Mouse (Mus musculus): ENCODE measurements at regions not wholly inside any gene's neighbourhood (a gene's known extent, or its start where the extent isn't known, plus 50 kb on each side); places are given as distances from the start of the nearest gene placed in this dataset.

- H3K4me2 ChIP-seq: no peak overlapping the region
- H3K9ac ChIP-seq: no peak overlapping the region
- ATAC-seq (ENCODE audit: insufficient number of reproducible peaks, insufficient read depth, low FRiP score, low TSS enrichment, low read depth): no peak
- whole genome bisulfite sequencing: 85% methylated on average over 6 of the region's 6 CpGs
- H3K4me3 ChIP-seq: no peak overlapping the region
- H3K4me1 ChIP-seq: peaks cover 3% of the 10 kb centered on the region; the same call in 1 of the 2 replicates
- H3K9me3 ChIP-seq: no peaks in the 10 kb centered on the region
- H3K27me3 ChIP-seq: no peaks in the 10 kb centered on the region
- H3K27ac ChIP-seq: no peak overlapping the region
- no peaks in the 10 kb centered on the region for H3K36me3 ChIP-seq
Observed at GRCm38 (mm10) chr16:30687225-30687624, 87.7 kb downstream of the Fam43a start.

- H3K27ac ChIP-seq: no peak overlapping the region
Observed at GRCm38 (mm10) chr16:30687682-30688081, 88.2 kb downstream of the Fam43a start.

GRCm38 (mm10) chr16:30690531-30690930 is 91.0 kb downstream of the Fam43a start:
- no peak for ATAC-seq (ENCODE audit: insufficient number of reproducible peaks, insufficient read depth, low FRiP score, low TSS enrichment, low read depth)
- peaks cover 15% of the 10 kb centered on the region for H3K4me1 ChIP-seq
- 83% methylated on average over 4 of the region's 4 CpGs for WGBS
- H3K36me3 ChIP-seq: no peaks in the 10 kb centered on the region
- H3K4me2 ChIP-seq: no peak overlapping the region
- no peak overlapping the region for H3K9ac ChIP-seq
- no peak overlapping the region for H3K4me3 ChIP-seq
- no peak overlapping the region for H3K27ac ChIP-seq
- no peaks in the 10 kb centered on the region for H3K27me3 ChIP-seq
- no peaks in the 10 kb centered on the region for H3K9me3 ChIP-seq

More at GRCm38 (mm10) chr16:30687682-30688081, 88.2 kb downstream of the Fam43a start:
- Histone ChIP-seq H3K36me3 (no peaks in the 10 kb centered on the region), H3K9ac (no peak overlapping the region), H3K4me1 (peaks cover 4% of the 10 kb centered on the region; the same call in 1 of the 2 replicates), H3K27me3 (no peaks in the 10 kb centered on the region), H3K9me3 (no peaks in the 10 kb centered on the region), H3K4me2 (no peak overlapping the region), H3K4me3 (no peak overlapping the region)
- ATAC-seq (ENCODE audit: insufficient number of reproducible peaks, insufficient read depth, low FRiP score, low TSS enrichment, low read depth): no peak
- 73% methylated on average over 8 of the region's 8 CpGs for WGBS

GRCm38 (mm10) chr16:30691964-30692363 is 92.4 kb downstream of the Fam43a start:
- Histone ChIP-seq H3K9me3 (no peaks in the 10 kb centered on the region), H3K4me2 (no peak overlapping the region), H3K9ac (no peak overlapping the region), H3K27ac (no peak overlapping the region), H3K4me1 (peaks cover 15% of the 10 kb centered on the region), H3K4me3 (no peak overlapping the region), H3K36me3 (no peaks in the 10 kb centered on the region), H3K27me3 (no peaks in the 10 kb centered on the region)
- 84% methylated on average over 15 of the region's 15 CpGs for WGBS
- no peak for ATAC-seq (ENCODE audit: insufficient number of reproducible peaks, insufficient read depth, low FRiP score, low TSS enrichment, low read depth)

GRCm38 (mm10) chr16:30692541-30693141 is 93.1 kb downstream of the Fam43a start:
- H3K4me1 ChIP-seq: peaks cover 15% of the 10 kb centered on the region
- H3K27ac ChIP-seq: peak overlapping the region; percentile 39; the same call in 1 of the 2 replicates
- H3K4me3 ChIP-seq: no peak overlapping the region
- no peak for ATAC-seq (ENCODE audit: insufficient number of reproducible peaks, insufficient read depth, low FRiP score, low TSS enrichment, low read depth)
- no peaks in the 10 kb centered on the region for H3K9me3 ChIP-seq
- H3K4me2 ChIP-seq: no peak overlapping the region
- H3K9ac ChIP-seq: no peak overlapping the region
- 46% methylated on average over 5 of the region's 5 CpGs for WGBS
- no peaks in the 10 kb centered on the region for H3K27me3 ChIP-seq
- no peaks in the 10 kb centered on the region for H3K36me3 ChIP-seq

GRCm38 (mm10) chr16:30693206-30693605 is 93.7 kb downstream of the Fam43a start:
- WGBS: 56% methylated on average over 3 of the region's 3 CpGs
- Histone ChIP-seq H3K27me3 (no peaks in the 10 kb centered on the region), H3K9ac (no peak overlapping the region), H3K4me3 (no peak overlapping the region), H3K9me3 (no peaks in the 10 kb centered on the region), H3K4me1 (peaks cover 15% of the 10 kb centered on the region), H3K4me2 (no peak overlapping the region), H3K36me3 (no peaks in the 10 kb centered on the region), H3K27ac (peak overlapping the region; percentile 39; the same call in 1 of the 2 replicates)
- no peak for ATAC-seq (ENCODE audit: insufficient number of reproducible peaks, insufficient read depth, low FRiP score, low TSS enrichment, low read depth)

GRCm38 (mm10) chr16:30693839-30694527 is 94.5 kb downstream of the Fam43a start:
- ATAC-seq (ENCODE audit: insufficient number of reproducible peaks, insufficient read depth, low FRiP score, low TSS enrichment, low read depth): no peak
- no peaks in the 10 kb centered on the region for H3K27me3 ChIP-seq
- H3K4me1 ChIP-seq: peaks cover 15% of the 10 kb centered on the region
- no peak overlapping the region for H3K4me2 ChIP-seq
- H3K27ac ChIP-seq: no peak overlapping the region
- 88% methylated on average over 1 of the region's 1 CpGs for WGBS
- H3K9ac ChIP-seq: no peak overlapping the region
- H3K9me3 ChIP-seq: no peaks in the 10 kb centered on the region
- H3K4me3 ChIP-seq: no peak overlapping the region
- H3K36me3 ChIP-seq: no peaks in the 10 kb centered on the region

- H3K27me3 ChIP-seq: no peaks in the 10 kb centered on the region
- H3K9ac ChIP-seq: no peak overlapping the region
- WGBS: 81% methylated on average over 8 of the region's 8 CpGs
- ATAC-seq (ENCODE audit: insufficient number of reproducible peaks, insufficient read depth, low FRiP score, low TSS enrichment, low read depth): no peak
- H3K4me3 ChIP-seq: no peak overlapping the region
- peaks cover 15% of the 10 kb centered on the region for H3K4me1 ChIP-seq
- no peak overlapping the region for H3K27ac ChIP-seq
- H3K9me3 ChIP-seq: no peaks in the 10 kb centered on the region
- no peaks in the 10 kb centered on the region for H3K36me3 ChIP-seq
- no peak overlapping the region for H3K4me2 ChIP-seq
Observed at GRCm38 (mm10) chr16:30695691-30696090, 96.2 kb downstream of the Fam43a start.

- H3K9ac ChIP-seq: no peak overlapping the region
- ATAC-seq (ENCODE audit: insufficient number of reproducible peaks, insufficient read depth, low FRiP score, low TSS enrichment, low read depth): no peak
- no peaks in the 10 kb centered on the region for H3K36me3 ChIP-seq
- no peak overlapping the region for H3K4me2 ChIP-seq
- H3K4me1 ChIP-seq: peaks cover 12% of the 10 kb centered on the region
- WGBS: 87% methylated on average over 4 of the region's 4 CpGs
- H3K27ac ChIP-seq: no peak overlapping the region
- H3K4me3 ChIP-seq: no peak overlapping the region
- H3K9me3 ChIP-seq: no peaks in the 10 kb centered on the region
- H3K27me3 ChIP-seq: no peaks in the 10 kb centered on the region
Observed at GRCm38 (mm10) chr16:30697209-30697608, 97.7 kb downstream of the Fam43a start.

GRCm38 (mm10) chr16:30697806-30698205 is 98.3 kb downstream of the Fam43a start:
- H3K9ac ChIP-seq: no peak overlapping the region
- H3K27me3 ChIP-seq: no peaks in the 10 kb centered on the region
- ATAC-seq (ENCODE audit: insufficient number of reproducible peaks, insufficient read depth, low FRiP score, low TSS enrichment, low read depth): no peak
- H3K4me3 ChIP-seq: no peak overlapping the region
- no peak overlapping the region for H3K27ac ChIP-seq
- no peaks in the 10 kb centered on the region for H3K36me3 ChIP-seq
- no peaks in the 10 kb centered on the region for H3K9me3 ChIP-seq
- no peak overlapping the region for H3K4me2 ChIP-seq
- WGBS: 38% methylated on average over 2 of the region's 2 CpGs
- peaks cover 12% of the 10 kb centered on the region for H3K4me1 ChIP-seq

GRCm38 (mm10) chr16:30703831-30704230 is 104.3 kb downstream of the Fam43a start:
- H3K27ac ChIP-seq: no peak overlapping the region
- no peaks in the 10 kb centered on the region for H3K36me3 ChIP-seq
- no peak overlapping the region for H3K4me3 ChIP-seq
- H3K4me1 ChIP-seq: no peaks in the 10 kb centered on the region
- no peaks in the 10 kb centered on the region for H3K27me3 ChIP-seq
- 89% methylated on average over 8 of the region's 8 CpGs for WGBS
- no peak overlapping the region for H3K4me2 ChIP-seq
- no peak for ATAC-seq (ENCODE audit: insufficient number of reproducible peaks, insufficient read depth, low FRiP score, low TSS enrichment, low read depth)
- H3K9ac ChIP-seq: no peak overlapping the region
- H3K9me3 ChIP-seq: 0 out of 2 replicates have a peak, but pooled peaks cover 7% of the 10 kb centered on the region

- Histone ChIP-seq H3K27me3 (no peaks in the 10 kb centered on the region), H3K4me3 (no peak overlapping the region), H3K36me3 (no peaks in the 10 kb centered on the region), H3K9ac (no peak overlapping the region), H3K9me3 (0 out of 2 replicates have a peak, but pooled peaks cover 7% of the 10 kb centered on the region), H3K27ac (no peak overlapping the region), H3K4me1 (peaks cover 12% of the 10 kb centered on the region), H3K4me2 (no peak overlapping the region)
- WGBS: 44% methylated on average over 15 of the region's 15 CpGs
- no peak for ATAC-seq (ENCODE audit: insufficient number of reproducible peaks, insufficient read depth, low FRiP score, low TSS enrichment, low read depth)
Observed at GRCm38 (mm10) chr16:30709501-30709900, 110.0 kb downstream of the Fam43a start.

Data from embryonic facial prominence, embryonic 13.5 days (tissue).